Mouse (Mus musculus): ENCODE data around the gene Fbxo11.

- no peak for TF ChIP-seq CTCF (IDR thresholded peaks at IDR 0.05; ENCODE audit: extremely low read depth, insufficient read length, insufficient replicate concordance, low read depth, low read length)
- TF ChIP-seq POLR2A (IDR thresholded peaks at IDR 0.05; ENCODE audit: low read depth, low read length): no peak
Measured at GRCm38 (mm10) chr17:87976154-87976806, 88.8 kb downstream of the Fbxo11 start.
